Mouse (Mus musculus) T-cell, adult 2 months (primary cell): ENCODE data around the gene Car11.

Experiments used
- DNase-seq: peaks from one replicate; pipeline ENCODE4 v3.0.0; 2022; ENCODE audit warnings: low spot score

Car11 gene

GRCm38 (mm10) chr7:45723781-45724180, 24.1 kb downstream of the Car11 start:
- no peak for DNase-seq

DNA sequence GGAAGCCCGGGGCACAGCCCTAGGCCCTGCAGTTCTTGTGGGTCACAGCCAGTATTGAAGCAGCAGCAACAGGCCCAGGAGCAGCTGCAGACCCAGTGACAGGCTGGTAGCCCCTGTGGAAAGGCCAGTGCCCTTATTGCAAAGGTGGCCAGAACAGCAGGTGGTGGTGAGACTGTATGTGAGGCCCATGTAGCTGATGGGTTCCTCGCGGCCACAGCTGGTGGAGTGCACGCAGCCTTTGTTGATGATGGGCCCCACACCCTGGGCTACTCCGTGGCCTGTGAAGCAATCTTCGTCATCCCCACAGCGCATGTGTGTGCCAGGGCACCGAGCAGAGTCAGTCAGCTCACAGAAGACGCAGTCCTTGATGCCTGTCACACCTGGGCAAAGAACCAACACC, 25.5 kb downstream of the Car11 start:
- no peak for DNase-seq

GRCm38 (mm10) chr7:45725713-45726112, 26.1 kb downstream of the Car11 start, which contains the start of gene Spaca4:
Spaca4 (minus strand) TSS chr7:45725813.
- DNase-seq = no peak

DNA sequence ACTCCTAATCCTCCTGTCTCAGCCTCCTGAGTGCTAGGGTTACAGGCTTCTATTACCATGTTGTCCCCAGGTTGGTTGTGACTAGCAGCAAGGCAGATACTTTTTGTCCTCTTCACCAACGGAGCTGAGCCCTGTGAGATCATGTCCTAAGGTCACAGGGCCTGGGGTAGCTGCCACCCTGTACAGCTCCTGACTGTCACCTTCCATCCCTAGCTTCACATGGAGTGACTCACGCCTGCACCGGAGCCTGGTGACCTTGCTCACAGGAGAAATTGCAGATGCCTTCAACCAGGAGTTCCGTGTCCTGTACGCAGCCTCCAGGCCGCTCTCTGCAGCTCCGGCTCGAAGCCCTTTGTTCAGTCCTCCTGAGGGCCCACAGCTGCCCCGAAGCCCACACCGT, 26.8 kb downstream of the Car11 start:
- no peak for DNase-seq

GRCm38 (mm10) chr7:45727625-45728024, 28.0 kb downstream of the Car11 start:
- no peak for DNase-seq

- no peak for DNase-seq
These were observed 31.2 kb downstream of the Car11 start for GRCm38 (mm10) chr7:45730727-45731431.

- DNase-seq = peak; percentile 92
These were observed 33.8 kb downstream of the Car11 start for GRCm38 (mm10) chr7:45733477-45733876.

- peak; percentile 86 for DNase-seq
These were observed 39.6 kb downstream of the Car11 start for GRCm38 (mm10) chr7:45739162-45739763.

DNA sequence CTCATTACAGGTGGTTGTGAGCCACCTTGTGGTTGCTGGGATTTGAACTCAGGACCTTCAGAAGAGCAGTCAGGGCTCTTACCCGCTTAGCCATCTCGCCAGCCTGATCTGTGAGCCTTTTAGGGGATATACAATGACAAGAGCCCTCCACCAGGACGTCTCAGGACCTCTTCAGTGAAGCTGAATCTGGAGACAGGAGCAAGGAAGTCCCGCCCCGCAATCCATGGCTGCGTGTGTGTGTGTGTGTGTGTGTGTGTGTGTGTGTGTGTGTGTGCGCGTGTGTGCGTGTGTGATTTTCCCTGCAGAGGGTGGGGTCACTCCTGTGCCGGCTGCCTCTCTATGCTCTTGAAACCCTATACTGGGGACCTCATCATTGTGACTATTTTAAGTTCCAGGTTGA, 40.2 kb downstream of the Car11 start:
- no peak for DNase-seq

DNA sequence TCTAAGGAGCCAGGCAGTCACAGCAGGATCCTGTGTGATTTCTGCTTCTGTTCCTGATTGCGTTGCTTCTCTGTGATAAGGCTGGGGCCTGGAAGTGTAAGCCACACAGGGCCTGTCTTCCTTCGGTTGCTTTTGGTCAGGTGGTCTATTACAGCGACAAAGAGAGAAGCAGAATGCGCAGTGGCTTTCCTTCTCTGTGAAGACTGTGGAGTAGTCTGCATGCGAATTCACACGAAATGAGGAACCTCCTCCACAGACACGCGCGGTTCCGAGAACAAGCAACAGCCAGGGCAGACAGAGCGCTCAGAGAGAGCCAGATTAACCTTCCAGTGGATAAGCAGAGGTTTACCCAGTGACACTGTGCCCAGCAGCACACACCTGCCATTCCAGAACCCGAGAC, 41.7 kb downstream of the Car11 start:
- no peak for DNase-seq

GRCm38 (mm10) chr7:45741777-45742176, 42.1 kb downstream of the Car11 start:
- DNase-seq = peak; percentile 68

GRCm38 (mm10) chr7:45742338-45742737, 42.7 kb downstream of the Car11 start:
- DNase-seq = peak; percentile 80

DNA sequence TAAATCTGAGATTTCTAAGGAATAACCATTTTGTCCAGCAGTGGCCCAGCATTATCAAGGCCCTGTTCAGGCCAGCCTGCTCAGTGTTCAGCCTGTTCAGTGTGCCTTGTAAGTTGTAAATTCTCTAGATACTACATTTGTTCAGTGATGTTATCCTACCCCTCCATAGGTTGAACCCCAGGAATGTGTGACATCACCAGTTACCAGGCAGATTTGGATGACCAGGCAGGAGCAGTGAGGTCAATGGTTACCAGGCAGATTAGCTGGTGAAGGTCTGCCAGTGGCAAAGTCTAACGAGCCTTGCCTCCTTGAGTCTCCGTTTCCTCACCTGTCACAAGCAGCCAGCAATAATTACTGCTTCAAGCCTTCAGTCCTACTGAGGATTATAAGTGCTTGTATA, 44.7 kb downstream of the Car11 start:
- peak; percentile 45 for DNase-seq

DNA sequence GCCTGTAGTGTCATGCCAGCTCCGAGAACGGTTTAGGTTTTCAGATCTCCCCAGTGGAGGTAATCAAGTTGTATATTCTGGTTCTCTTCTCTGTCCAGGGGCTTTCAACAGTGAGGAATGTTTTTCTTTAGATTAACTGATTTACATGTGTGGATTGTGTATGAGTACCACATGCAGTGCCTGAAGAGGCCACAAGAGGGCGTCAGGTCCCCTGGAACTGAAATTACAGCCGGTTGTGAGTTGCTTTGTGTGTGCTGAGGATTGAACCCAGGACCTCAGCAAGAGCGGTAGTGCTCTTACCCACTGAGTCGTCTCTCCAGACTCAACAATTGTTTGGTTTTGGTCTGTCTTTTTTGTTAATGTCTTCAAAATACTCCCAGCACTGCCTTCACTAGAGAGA, 46.9 kb downstream of the Car11 start:
- no peak for DNase-seq

DNA sequence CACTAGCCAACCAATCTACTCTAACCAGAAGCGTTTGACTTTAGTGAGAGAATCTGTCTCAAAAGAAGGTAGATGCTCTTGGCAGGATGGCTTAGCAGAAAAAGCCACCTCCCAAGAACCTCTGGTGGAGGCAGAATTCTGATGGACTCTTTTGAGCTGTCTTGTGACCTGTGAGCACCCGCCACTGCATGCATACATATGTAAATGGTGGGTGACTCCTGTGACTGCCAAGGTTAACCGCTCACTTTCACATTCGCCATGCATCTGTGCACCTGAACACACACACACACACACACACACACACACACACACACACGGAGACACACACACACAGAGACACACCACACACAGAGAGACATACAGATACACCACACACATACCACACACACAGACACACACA, 47.8 kb downstream of the Car11 start:
- no peak for DNase-seq

- no peak for DNase-seq
These were observed 48.5 kb downstream of the Car11 start for GRCm38 (mm10) chr7:45748110-45748509.

DNA sequence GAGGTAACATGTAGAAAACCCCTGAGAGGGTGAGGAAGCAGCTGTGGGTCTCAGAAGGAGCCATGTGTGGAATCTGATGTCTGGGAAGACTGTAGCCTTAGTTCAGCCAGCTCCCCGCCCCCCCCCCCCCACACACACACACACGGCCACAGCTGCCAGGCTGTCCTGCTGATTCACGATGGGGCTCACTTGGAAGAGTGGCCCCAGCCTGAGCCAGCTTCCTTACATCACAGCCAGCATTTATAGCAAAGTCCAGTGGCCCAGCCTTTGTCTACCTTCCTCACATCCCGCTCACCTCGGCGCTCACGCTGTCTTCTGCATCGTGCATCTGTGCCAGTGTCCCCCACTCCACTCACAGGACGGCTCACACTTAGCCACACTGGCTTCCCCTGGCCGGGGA, 49.8 kb downstream of the Car11 start:
- DNase-seq = no peak

DNA sequence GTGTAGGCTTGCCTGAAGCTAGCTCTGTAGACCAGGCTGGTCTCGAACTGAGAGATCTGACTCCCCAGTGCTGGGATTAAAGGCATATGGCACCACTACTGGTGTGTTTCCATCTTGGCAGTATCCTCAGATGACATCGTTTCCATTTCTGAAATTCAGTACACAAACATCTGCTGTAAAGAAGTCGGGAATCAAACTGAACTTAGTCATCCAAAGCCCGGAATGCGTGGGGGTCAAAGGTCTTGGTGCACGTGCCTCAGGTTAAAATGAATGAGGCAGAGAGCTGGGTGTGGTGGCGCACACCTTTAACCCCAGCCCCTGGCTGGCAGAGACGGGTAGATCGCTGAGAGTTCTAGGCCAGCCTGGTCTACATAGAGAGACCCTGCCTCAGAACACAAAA, 50.5 kb downstream of the Car11 start:
- DNase-seq = no peak
